Mouse (Mus musculus): ENCODE measurements around the gene Txndc11. TPM values are rescaled to one million over a fixed set of nuclear protein-coding genes. Genes with fewer than 3 reads are reported as not detected.
A peak's percentile ranks its signal among the peaks of the same experiment; 100 is the strongest.
"Not testable (repeated sequence)": the region's sequence is repeated elsewhere in the genome, so short reads cannot be mapped to it uniquely, and the experiment has no call there.

Txndc11 gene
- polyA plus RNA-seq (2015; fragmentation: Nextera tagmentation; extraction: Ambion mirVana), result 35.5 and 39.8 TPM in 2 replicates

GRCm38 (mm10) chr16:11134348-11135344, at the start of gene Txndc11:
Gene Txndc11, minus strand, starts transcription at chr16:11134650.
- Histone ChIP-seq H3K4me1 (peaks cover 30% of the 10 kb centered on the region), H3K36me3 (peaks cover 28% of the 10 kb centered on the region), H3K4me3 (peak within 1 kb of the TSS; percentile 98), H3K4me2 (replicated peaks) (peak within 1 kb of the TSS; percentile 77), H3K9me3 (no peaks in the 10 kb centered on the region), H3K9ac (peak within 1 kb of the TSS; percentile 95), H3K27me3 (no peaks in the 10 kb centered on the region), H3K27ac (peak within 1 kb of the TSS; percentile 87)
- ATAC-seq (ENCODE audit: low FRiP score, low read depth), result peak; percentile 99
- 1% methylated on average over 78 of the region's 80 CpGs for WGBS

GRCm38 (mm10) chr16:11177404-11177803, 43.0 kb upstream of the Txndc11 start:
- Histone ChIP-seq H3K4me3 (no peak overlapping the region), H3K4me2 (replicated peaks) (no peak overlapping the region), H3K27me3 (no peaks in the 10 kb centered on the region), H3K36me3 (no peaks in the 10 kb centered on the region), H3K4me1 (peaks cover 11% of the 10 kb centered on the region; the same call in 1 of the 2 replicates), H3K9ac (no peak overlapping the region), H3K9me3 (no peaks in the 10 kb centered on the region), H3K27ac (no peak overlapping the region)
- 72% methylated on average over 2 of the region's 2 CpGs for WGBS
- ATAC-seq (ENCODE audit: low FRiP score, low read depth), result no peak

- no peaks in the 10 kb centered on the region for H3K9me3 ChIP-seq
- H3K36me3 ChIP-seq, result no peaks in the 10 kb centered on the region
- H3K4me2 ChIP-seq (replicated peaks), result peak overlapping the region; percentile 88
- peak overlapping the region; percentile 88 for H3K4me3 ChIP-seq
- peaks cover 15% of the 10 kb centered on the region for H3K4me1 ChIP-seq
- H3K27me3 ChIP-seq, result no peaks in the 10 kb centered on the region
- H3K27ac ChIP-seq, result no peak overlapping the region; the same call in 1 of the 2 replicates
- 3% methylated on average over 4 of the region's 4 CpGs for whole genome bisulfite sequencing
- peak overlapping the region; percentile 87 for H3K9ac ChIP-seq
- no peak for ATAC-seq (ENCODE audit: low FRiP score, low read depth)
These were observed 42.4 kb upstream of the Txndc11 start for GRCm38 (mm10) chr16:11176884-11177244.

GRCm38 (mm10) chr16:11176208-11176883, 41.9 kb upstream of the Txndc11 start, which contains the start of gene Zc3h7a:
Gene Zc3h7a, minus strand, starts transcription at chr16:11176393.
- H3K4me2 ChIP-seq (replicated peaks), result peak within 1 kb of the TSS; percentile 88
- peak within 1 kb of the TSS; percentile 75 for H3K27ac ChIP-seq
- ATAC-seq (ENCODE audit: low FRiP score, low read depth), result peak; percentile 94
- under 1% methylated on average over 47 of the region's 57 CpGs for WGBS
- H3K4me3 ChIP-seq, result peak within 1 kb of the TSS; percentile 88
- no peaks in the 10 kb centered on the region for H3K36me3 ChIP-seq
- no peaks in the 10 kb centered on the region for H3K9me3 ChIP-seq
- peak within 1 kb of the TSS; percentile 87 for H3K9ac ChIP-seq
- H3K27me3 ChIP-seq, result no peaks in the 10 kb centered on the region
- H3K4me1 ChIP-seq, result peaks cover 20% of the 10 kb centered on the region

GRCm38 (mm10) chr16:11175489-11176207, 41.2 kb upstream of the Txndc11 start:
- H3K27ac ChIP-seq, result peak overlapping the region; percentile 75
- H3K9ac ChIP-seq, result peak overlapping the region; percentile 87
- peaks cover 27% of the 10 kb centered on the region for H3K4me1 ChIP-seq
- peak overlapping the region; percentile 88 for H3K4me3 ChIP-seq
- under 1% methylated on average over 71 of the region's 72 CpGs for WGBS
- ATAC-seq (ENCODE audit: low FRiP score, low read depth), result peak; percentile 66
- H3K9me3 ChIP-seq, result no peaks in the 10 kb centered on the region
- peak overlapping the region; percentile 88 for H3K4me2 ChIP-seq (replicated peaks)
- no peaks in the 10 kb centered on the region for H3K36me3 ChIP-seq
- H3K27me3 ChIP-seq, result no peaks in the 10 kb centered on the region

- H3K36me3 ChIP-seq, result no peaks in the 10 kb centered on the region
- H3K9ac ChIP-seq, result peak overlapping the region; percentile 87
- H3K9me3 ChIP-seq, result no peaks in the 10 kb centered on the region
- H3K27me3 ChIP-seq, result no peaks in the 10 kb centered on the region
- H3K4me3 ChIP-seq, result peak overlapping the region; percentile 88
- peak overlapping the region; percentile 88 for H3K4me2 ChIP-seq (replicated peaks)
- H3K4me1 ChIP-seq, result peaks cover 32% of the 10 kb centered on the region
- WGBS, result 5% methylated on average over 9 of the region's 9 CpGs
- no peak for ATAC-seq (ENCODE audit: low FRiP score, low read depth)
- peak overlapping the region; percentile 75 for H3K27ac ChIP-seq
These were observed 40.6 kb upstream of the Txndc11 start for GRCm38 (mm10) chr16:11175100-11175488.

GRCm38 (mm10) chr16:11174671-11175081, 40.2 kb upstream of the Txndc11 start:
- peak overlapping the region; percentile 75; the same call in 1 of the 2 replicates for H3K27ac ChIP-seq
- H3K4me3 ChIP-seq, result peak overlapping the region; percentile 88
- peaks cover 32% of the 10 kb centered on the region for H3K4me1 ChIP-seq
- 6% methylated on average over 10 of the region's 10 CpGs for WGBS
- peak overlapping the region; percentile 87 for H3K9ac ChIP-seq
- peak overlapping the region; percentile 88 for H3K4me2 ChIP-seq (replicated peaks)
- no peaks in the 10 kb centered on the region for H3K27me3 ChIP-seq
- no peaks in the 10 kb centered on the region for H3K9me3 ChIP-seq
- ATAC-seq (ENCODE audit: low FRiP score, low read depth), result no peak
- H3K36me3 ChIP-seq, result no peaks in the 10 kb centered on the region

GRCm38 (mm10) chr16:11171679-11172078, 37.2 kb upstream of the Txndc11 start:
- WGBS, result 85% methylated on average over 6 of the region's 6 CpGs
- no peak for ATAC-seq (ENCODE audit: low FRiP score, low read depth)
- no peaks in the 10 kb centered on the region for H3K27me3 ChIP-seq
- H3K4me1 ChIP-seq, result peaks cover 28% of the 10 kb centered on the region
- H3K36me3 ChIP-seq, result no peaks in the 10 kb centered on the region
- H3K9me3 ChIP-seq, result no peaks in the 10 kb centered on the region
- H3K4me3 ChIP-seq, result no peak overlapping the region
- H3K9ac ChIP-seq, result no peak overlapping the region
- no peak overlapping the region for H3K27ac ChIP-seq
- no peak overlapping the region for H3K4me2 ChIP-seq (replicated peaks)

- Histone ChIP-seq H3K9ac (no peak overlapping the region), H3K4me2 (replicated peaks) (no peak overlapping the region), H3K27ac (no peak overlapping the region), H3K9me3 (no peaks in the 10 kb centered on the region), H3K36me3 (peaks cover 16% of the 10 kb centered on the region), H3K4me3 (no peak overlapping the region), H3K27me3 (no peaks in the 10 kb centered on the region), H3K4me1 (peaks cover 24% of the 10 kb centered on the region)
- 89% methylated on average over 2 of the region's 2 CpGs for WGBS
- ATAC-seq (ENCODE audit: low FRiP score, low read depth), result no peak
These were observed 32.0 kb upstream of the Txndc11 start for GRCm38 (mm10) chr16:11166431-11166830.

GRCm38 (mm10) chr16:11164695-11165255, 30.3 kb upstream of the Txndc11 start:
- Histone ChIP-seq H3K9me3 (no peaks in the 10 kb centered on the region), H3K4me1 (peaks cover 11% of the 10 kb centered on the region), H3K4me3 (no peak overlapping the region), H3K4me2 (replicated peaks) (no peak overlapping the region), H3K9ac (no peak overlapping the region), H3K27ac (peak overlapping the region; percentile 45; the same call in 1 of the 2 replicates), H3K36me3 (peaks cover 21% of the 10 kb centered on the region), H3K27me3 (no peaks in the 10 kb centered on the region)
- WGBS, result 71% methylated on average over 3 of the region's 3 CpGs
- peak; percentile 66; the same call in 1 of the 2 replicates for ATAC-seq (ENCODE audit: low FRiP score, low read depth)

GRCm38 (mm10) chr16:11157721-11158120, 23.3 kb upstream of the Txndc11 start:
- H3K4me3 ChIP-seq; H3K4me1 ChIP-seq; H3K9ac ChIP-seq; H3K9me3 ChIP-seq; H3K27me3 ChIP-seq; H3K4me2 ChIP-seq (replicated peaks); ATAC-seq (ENCODE audit: low FRiP score, low read depth); H3K27ac ChIP-seq: not testable (repeated sequence)
- WGBS, result 83% methylated on average over 3 of the region's 3 CpGs
- peaks cover 68% of the 10 kb centered on the region for H3K36me3 ChIP-seq
